Mouse (Mus musculus) thymus, adult 2 months (tissue): ENCODE data around the gene Tfb2m.

Source experiments
- CTCF ChIP-seq: fragments of 200-500 bp; IDR thresholded peaks from 2 replicates; pipeline ENCODE4 v1.5.1; 2012; ENCODE audit warnings: mild to moderate bottlenecking, control low read depth, low read length, moderate library complexity, borderline replicate concordance; ENCODE audit not compliant: control insufficient read depth, poor library complexity, insufficient read depth; ENCODE audit errors: extremely low read depth
- POLR2A ChIP-seq: fragments of 200-500 bp; IDR thresholded peaks from 2 replicates; pipeline ENCODE4 v1.6.1; 2012; ENCODE audit warnings: mild to moderate bottlenecking, low read length, control low read depth, moderate library complexity; ENCODE audit not compliant: control insufficient read depth, poor library complexity, insufficient read depth; ENCODE audit errors: extremely low read depth

GRCm38 (mm10) chr1:179588230-179588629 lies 42.2 kb upstream of the Tfb2m start:
- TF ChIP-seq CTCF = no peak
- TF ChIP-seq POLR2A = no peak
